In the genomic region with DNA sequence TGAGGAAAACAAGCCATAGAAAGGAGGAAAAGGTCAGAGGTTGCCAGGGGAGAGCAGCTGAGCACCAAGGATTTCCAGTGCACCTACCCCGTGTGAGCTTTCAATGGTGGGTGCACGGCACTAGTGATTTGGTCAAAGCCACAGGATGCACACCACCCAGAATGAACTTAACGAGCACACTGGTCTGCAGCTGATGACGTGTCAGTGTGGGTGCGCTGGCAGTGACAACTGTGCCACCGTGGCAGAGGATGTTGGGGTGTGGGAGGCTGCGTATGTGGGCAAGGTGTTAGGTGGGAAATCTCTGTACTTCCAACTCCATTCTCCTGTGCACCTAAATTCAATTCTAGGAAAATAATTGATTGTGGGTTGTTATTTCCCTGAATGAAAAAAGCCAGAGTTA, we compare ENCODE assay signal across 22 mouse cellular contexts. TPM values are rescaled to one million over a fixed set of nuclear protein-coding genes. Genes with fewer than 3 reads are reported as not detected.
DNase-seq lines count a peak whose midpoint lies in the region; ATAC-seq lines count a peak whose summit lies in the region.
"Had no signal": no experiment of that assay in that cellular context is flagged by ENCODE, and none has a peak within 500 bp of the region (broad histone marks: within the 10 kb centered on the region; RNA-seq: fewer than 3 reads in every experiment).

No protein-coding gene starts in this region.

- no peak overlapping the region for H3K9ac ChIP-seq in forebrain, embryonic 14.5 days (ENCODE audit: low read length)
- H3K9ac ChIP-seq: embryonic facial prominence, embryonic 13.5 days; forebrain, embryonic 12.5 days; forebrain, postnatal 0 days; hindbrain, embryonic 12.5 days had no signal

- no peak overlapping the region for H3K4me2 ChIP-seq in forebrain, embryonic 14.5 days (ENCODE audit: low read length)
- H3K4me2 ChIP-seq: embryonic facial prominence, embryonic 13.5 days; forebrain, embryonic 12.5 days; hindbrain, embryonic 12.5 days had no signal

- no peak for ATAC-seq in forebrain, embryonic 14.5 days
- ATAC-seq: forebrain, postnatal 0 days; hindbrain, embryonic 16.5 days had no signal

- no peak overlapping the region for H3K27ac ChIP-seq in forebrain, embryonic 14.5 days (ENCODE audit: low read depth, low read length)
- H3K27ac ChIP-seq: embryonic facial prominence, embryonic 13.5 days; forebrain, embryonic 12.5 days; hindbrain, embryonic 12.5 days had no signal

- H3K9me3 ChIP-seq in megakaryocyte, embryonic 14.5 days, result no peaks in the 10 kb centered on the region
- no peaks in the 10 kb centered on the region for H3K9me3 ChIP-seq in forebrain, embryonic 14.5 days (replicated peaks; ENCODE audit: control insufficient read depth, low read length)
- H3K9me3 ChIP-seq: embryonic facial prominence, embryonic 13.5 days; forebrain, embryonic 12.5 days; G1E; hindbrain, embryonic 12.5 days had no signal

- WGBS in forebrain, embryonic 14.5 days, result 59% methylated on average over 7 of the region's 7 CpGs

- peak; percentile 31 to 32 for DNase-seq in left cerebral cortex, adult 18-20 months (ENCODE audit: low spot score in 2 of 2)
- no peak for DNase-seq in left cerebral cortex, adult 11 months (ENCODE audit: low spot score)
- DNase-seq in right cerebral cortex, adult 2 months (ENCODE audit: low spot score in 2 of 2), result peak; percentile 29 to 33
- DNase-seq in right cerebral cortex, postnatal 4 days, result no peak
- DNase-seq in brain, adult 2 months (ENCODE audit: low read depth, low spot score), result peak; percentile 29
- no peak for DNase-seq in forebrain, embryonic 14.5 days (ENCODE audit: low spot score)
- DNase-seq: adrenal gland, postnatal 10 days; cerebellum, adult 11-12 months; cerebellum, adult 9-10 months; cerebellum, postnatal 25 days; forebrain, postnatal 0 days; gastrocnemius, postnatal 36 days; heart, adult 11 months; heart, postnatal 10 days; heart, postnatal 4 days had no signal

- no peaks in the 10 kb centered on the region for H3K36me3 ChIP-seq in megakaryocyte, embryonic 14.5 days (replicated peaks; ENCODE audit: low read length)
- H3K36me3 ChIP-seq in forebrain, embryonic 14.5 days (ENCODE audit: control insufficient read depth, insufficient read depth, low read length), result no peaks in the 10 kb centered on the region
- H3K36me3 ChIP-seq: embryonic facial prominence, embryonic 13.5 days; forebrain, embryonic 12.5 days; G1E; hindbrain, embryonic 12.5 days had no signal

- peak overlapping the region; percentile 59 for H3K4me3 ChIP-seq in megakaryocyte, embryonic 14.5 days (replicated peaks)
- no peak overlapping the region for H3K4me3 ChIP-seq in forebrain, embryonic 14.5 days (ENCODE audit: low read depth, low read length)
- H3K4me3 ChIP-seq: embryonic facial prominence, embryonic 13.5 days; forebrain, embryonic 12.5 days; hindbrain, embryonic 12.5 days had no signal

- peaks cover 14% of the 10 kb centered on the region for H3K4me1 ChIP-seq in megakaryocyte, embryonic 14.5 days
- H3K4me1 ChIP-seq in forebrain, embryonic 14.5 days (ENCODE audit: control insufficient read depth, insufficient read depth, low read length), result no peaks in the 10 kb centered on the region

- H3K27me3 ChIP-seq in megakaryocyte, embryonic 14.5 days (replicated peaks), result peaks cover 2% of the 10 kb centered on the region
- H3K27me3 ChIP-seq in forebrain, embryonic 14.5 days (replicated peaks; ENCODE audit: control insufficient read depth, insufficient read depth, low read length), result no peaks in the 10 kb centered on the region
- H3K27me3 ChIP-seq: embryonic facial prominence, embryonic 13.5 days; forebrain, embryonic 12.5 days; hindbrain, embryonic 12.5 days had no signal

RNA-seq across cellular contexts. Expression of gene Edaradd, which starts 21.1 kb away (rescaled TPM):
- total RNA-seq in left cerebral cortex, adult 18-20 months (2021), result under 1 TPM; 0.12 to 0.16 TPM
- polyA plus RNA-seq in megakaryocyte, embryonic 14.5 days (2012; ENCODE audit: insufficient read depth, low replicate concordance), result not detected in 2 replicates
- polyA plus RNA-seq in forebrain, embryonic 14.5 days (2014; fragmentation: Nextera tagmentation; extraction: Ambion mirVana), result 1.0 and 1.5 TPM in 2 replicates
- total RNA-seq: gastrocnemius, adult 8-10 months had no signal

RNA-seq across cellular contexts. Expression of gene Lgals8, which starts 34.4 kb away (rescaled TPM):
- 10 to 100 TPM; 29.6 to 32.6 TPM for total RNA-seq in left cerebral cortex, adult 18-20 months (2021)
- 4.5 TPM in 1 of 2 replicates, not detected in the other for polyA plus RNA-seq in megakaryocyte, embryonic 14.5 days (2012; ENCODE audit: insufficient read depth, low replicate concordance)
- 10.7 and 15.6 TPM in 2 replicates for polyA plus RNA-seq in forebrain, embryonic 14.5 days (2014; fragmentation: Nextera tagmentation; extraction: Ambion mirVana)

Comparison
In these comparisons a context has a peak if more than half of its experiments do, and no peak if none do; other contexts are left out.
1. DNase-seq: peak in left cerebral cortex, adult 18-20 months (2 of 2), right cerebral cortex, adult 2 months (2 of 2) and brain, adult 2 months (single experiment); none in left cerebral cortex, adult 11 months (single experiment), right cerebral cortex, postnatal 4 days (single experiment) and forebrain, embryonic 14.5 days (single experiment).